Mouse (Mus musculus) frontal cortex, postnatal 36 days (tissue): ENCODE measurements at regions not wholly inside any gene's neighbourhood (a gene's known extent, or its start where the extent isn't known, plus 50 kb on each side); places are given as distances from the start of the nearest gene placed in this dataset.
"Not testable (repeated sequence)": the region's sequence is repeated elsewhere in the genome, so short reads cannot be mapped to it uniquely, and the experiment has no call there.

Experiments used
- DNase-seq, 2 experiments: peaks; one replicate each; pipeline ENCODE4 v3.0.0; 2022; ENCODE audit warnings: low spot score in 2 of 2

DNA sequence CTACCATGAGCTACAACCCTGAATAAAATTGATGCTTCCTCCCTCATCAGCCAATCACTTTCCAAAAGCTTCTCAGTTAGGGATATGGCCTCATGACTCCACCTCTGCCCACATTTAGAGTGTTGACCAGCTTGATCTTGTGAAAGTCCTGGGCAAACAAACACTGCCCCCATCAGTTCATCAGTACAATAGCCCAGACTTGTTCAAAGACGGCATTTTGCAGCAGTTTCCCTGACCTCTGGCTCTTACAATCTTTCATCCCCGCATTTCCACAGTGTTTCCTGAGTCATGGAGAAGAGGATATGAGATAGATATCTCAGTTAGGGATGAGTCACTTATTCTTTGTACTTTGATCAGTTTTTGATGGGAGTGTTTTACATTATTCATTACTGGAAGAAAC lies 203.5 kb upstream of the Asrgl1 start:
- DNase-seq = not testable (repeated sequence)

GRCm38 (mm10) chr19:9337447-9337846 lies 202.0 kb upstream of the Asrgl1 start:
- not testable (repeated sequence) for DNase-seq

GRCm38 (mm10) chr19:9317932-9318331 lies 182.5 kb upstream of the Asrgl1 start:
- not testable (repeated sequence) for DNase-seq

DNA sequence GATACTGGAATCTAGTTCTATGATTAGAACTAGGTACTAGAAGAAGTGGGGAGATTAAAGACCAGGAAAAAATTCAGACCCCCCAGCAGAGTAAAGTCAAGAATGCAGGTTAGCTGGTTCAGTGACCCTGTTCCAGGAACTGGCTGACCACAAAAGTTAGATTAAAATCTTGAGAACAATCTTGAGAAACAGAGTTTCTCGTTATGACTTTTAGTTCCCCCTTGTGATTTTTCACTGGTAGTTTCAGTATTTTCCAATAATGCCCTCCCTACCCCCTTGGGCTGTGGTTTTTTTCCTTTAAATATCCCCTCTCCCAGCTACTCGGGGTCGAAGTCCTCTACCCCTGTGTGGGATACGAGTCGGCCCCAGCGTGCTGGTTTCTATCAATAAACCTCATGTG lies 180.7 kb upstream of the Asrgl1 start:
- DNase-seq = not testable (repeated sequence)

GRCm38 (mm10) chr19:9283176-9283575 lies 147.7 kb upstream of the Asrgl1 start:
- peak; percentile 8 to 24 for DNase-seq

DNA sequence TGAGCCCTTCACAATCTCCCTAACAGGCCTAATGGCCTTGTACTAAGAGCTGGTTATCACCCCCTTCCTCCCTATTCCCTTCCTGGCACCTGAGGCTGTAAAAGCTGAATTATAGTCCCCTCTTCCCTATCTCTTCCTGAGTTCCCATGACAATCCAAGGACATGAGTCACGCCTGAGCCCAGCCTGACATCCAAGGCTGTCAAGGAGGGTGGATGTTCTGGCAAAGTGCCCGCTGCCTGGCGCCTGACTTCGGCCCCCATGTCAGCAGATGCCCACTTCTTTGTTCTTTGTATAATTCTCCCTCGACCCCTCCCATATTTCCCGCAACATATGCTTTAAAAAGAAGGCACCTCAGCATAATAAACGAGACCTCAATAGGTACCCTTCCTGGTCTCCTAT lies 99.2 kb upstream of the Asrgl1 start:
- DNase-seq = not testable (repeated sequence)
